Mouse (Mus musculus): Measurements from ENCODE around the gene Rag2.

DNA sequence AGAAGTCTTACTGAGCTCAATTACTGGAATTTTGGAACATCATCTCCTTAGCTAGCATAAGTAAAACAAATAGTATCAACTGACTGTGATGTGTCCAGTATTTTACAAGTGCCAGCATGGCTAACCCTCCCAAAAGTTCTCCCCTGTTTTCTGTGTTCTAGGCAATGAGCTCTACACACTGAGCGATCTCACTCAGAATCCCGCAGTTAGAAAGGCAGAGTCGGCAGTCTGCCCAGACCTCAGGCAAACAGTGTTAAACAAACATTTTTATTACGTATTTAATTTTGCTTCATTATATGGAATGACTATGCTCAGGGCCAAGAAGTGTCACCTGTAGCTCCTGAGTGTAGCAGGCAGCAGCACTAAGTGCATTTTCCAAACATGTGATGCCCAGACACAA is 47.3 kb upstream of the Rag2 start:
- no peak for TF ChIP-seq CTCF (IDR thresholded peaks at IDR 0.05; ENCODE audit: borderline replicate concordance, control insufficient read depth, extremely low read depth, insufficient read depth, low read length, poor library complexity)
- TF ChIP-seq POLR2A (IDR thresholded peaks at IDR 0.05; ENCODE audit: control insufficient read depth, extremely low read depth, insufficient read depth, low read length, poor library complexity): no peak
